Mouse (Mus musculus) ES-Bruce4 (cell line): ENCODE measurements around the gene Agtrap.

Source experiments
- CTCF ChIP-seq: IDR thresholded peaks from one replicate; pipeline ENCODE4 v1.8.1; 2011; ENCODE audit warnings: low read depth, low read length
- POLR2A ChIP-seq: IDR thresholded peaks from one replicate; pipeline ENCODE4 v1.8.1; 2011; ENCODE audit warnings: low read length; ENCODE audit not compliant: insufficient read depth

GRCm38 (mm10) chr4:148112519-148112918 lies 24.7 kb upstream of the Agtrap start:
- TF ChIP-seq CTCF: no peak
- TF ChIP-seq POLR2A: no peak
